Mouse (Mus musculus): ENCODE measurements around the gene Tagln2. TPM values are rescaled to one million over a fixed set of nuclear protein-coding genes. Genes with fewer than 3 reads are reported as not detected.

Tagln2 gene
- polyA plus RNA-seq, 1 experiment from 2014 or later = 233 TPM

GRCm38 (mm10) chr1:172482518-172483360 lies 17.1 kb upstream of the Tagln2 start:
- Histone ChIP-seq H3K4me3 (peak overlapping the region; percentile 59), H3K27me3 (0 out of 2 replicates have a peak, but pooled peaks cover 3% of the 10 kb centered on the region), H3K4me2 (peak overlapping the region; percentile 86), H3K27ac (peak overlapping the region; percentile 57), H3K4me1 (peaks cover 47% of the 10 kb centered on the region), H3K9ac (peak overlapping the region; percentile 44), H3K36me3 (peaks cover 2% of the 10 kb centered on the region; the same call in 1 of the 2 replicates), H3K9me3 (no peaks in the 10 kb centered on the region)
- 6% methylated on average over 12 of the region's 12 CpGs for WGBS
- ATAC-seq (ENCODE audit: insufficient number of reproducible peaks, low FRiP score, low TSS enrichment, low read depth) = no peak

- peaks cover 2% of the 10 kb centered on the region; the same call in 1 of the 2 replicates for H3K36me3 ChIP-seq
- peak overlapping the region; percentile 59 for H3K4me3 ChIP-seq
- H3K4me2 ChIP-seq = peak overlapping the region; percentile 86
- peaks cover 49% of the 10 kb centered on the region for H3K4me1 ChIP-seq
- no peak overlapping the region for H3K27ac ChIP-seq
- no peaks in the 10 kb centered on the region for H3K9me3 ChIP-seq
- 20% methylated on average over 4 of the region's 4 CpGs for WGBS
- no peak for ATAC-seq (ENCODE audit: insufficient number of reproducible peaks, low FRiP score, low TSS enrichment, low read depth)
- H3K27me3 ChIP-seq = 0 out of 2 replicates have a peak, but pooled peaks cover 3% of the 10 kb centered on the region
- no peak overlapping the region for H3K9ac ChIP-seq
Observed at GRCm38 (mm10) chr1:172483361-172483660, 16.5 kb upstream of the Tagln2 start.

DNA sequence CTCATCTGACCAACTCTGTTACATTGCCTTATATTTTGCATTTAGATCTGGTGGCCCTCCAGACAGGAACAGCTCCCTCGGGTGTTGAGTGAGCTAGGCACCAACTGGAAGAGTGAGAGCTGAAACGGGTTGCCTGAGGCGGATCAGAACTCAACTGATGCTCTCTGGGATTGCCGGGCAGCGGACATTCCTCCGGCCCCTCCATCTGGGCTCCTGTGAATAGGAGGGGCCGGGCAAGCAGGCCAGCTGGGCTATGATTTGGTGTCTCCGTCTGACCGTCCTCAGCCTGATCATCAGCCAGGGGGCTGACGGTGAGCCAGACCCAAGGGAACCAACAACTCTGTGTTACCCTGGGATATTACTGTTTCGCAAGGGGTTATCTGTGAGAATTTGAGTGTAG lies 15.6 kb upstream of the Tagln2 start:
- no peak for ATAC-seq (ENCODE audit: insufficient number of reproducible peaks, low FRiP score, low TSS enrichment, low read depth)
- Histone ChIP-seq H3K9me3 (no peaks in the 10 kb centered on the region), H3K4me3 (0 out of 2 replicates have a peak overlapping the region, but pooled peaks have one; percentile 8), H3K27ac (no peak overlapping the region), H3K4me1 (peaks cover 50% of the 10 kb centered on the region), H3K4me2 (peak overlapping the region; percentile 86), H3K27me3 (0 out of 2 replicates have a peak, but pooled peaks cover 3% of the 10 kb centered on the region), H3K9ac (no peak overlapping the region), H3K36me3 (peaks cover 2% of the 10 kb centered on the region; the same call in 1 of the 2 replicates)
- WGBS = 57% methylated on average over 11 of the region's 11 CpGs

GRCm38 (mm10) chr1:172484671-172485070 lies 15.2 kb upstream of the Tagln2 start:
- Histone ChIP-seq H3K36me3 (peaks cover 2% of the 10 kb centered on the region; the same call in 1 of the 2 replicates), H3K4me1 (peaks cover 50% of the 10 kb centered on the region), H3K4me2 (peak overlapping the region; percentile 86), H3K27ac (no peak overlapping the region), H3K4me3 (no peak overlapping the region), H3K9me3 (no peaks in the 10 kb centered on the region), H3K9ac (no peak overlapping the region), H3K27me3 (0 out of 2 replicates have a peak, but pooled peaks cover 3% of the 10 kb centered on the region)
- ATAC-seq (ENCODE audit: insufficient number of reproducible peaks, low FRiP score, low TSS enrichment, low read depth) = no peak
- 57% methylated on average over 13 of the region's 13 CpGs for WGBS

DNA sequence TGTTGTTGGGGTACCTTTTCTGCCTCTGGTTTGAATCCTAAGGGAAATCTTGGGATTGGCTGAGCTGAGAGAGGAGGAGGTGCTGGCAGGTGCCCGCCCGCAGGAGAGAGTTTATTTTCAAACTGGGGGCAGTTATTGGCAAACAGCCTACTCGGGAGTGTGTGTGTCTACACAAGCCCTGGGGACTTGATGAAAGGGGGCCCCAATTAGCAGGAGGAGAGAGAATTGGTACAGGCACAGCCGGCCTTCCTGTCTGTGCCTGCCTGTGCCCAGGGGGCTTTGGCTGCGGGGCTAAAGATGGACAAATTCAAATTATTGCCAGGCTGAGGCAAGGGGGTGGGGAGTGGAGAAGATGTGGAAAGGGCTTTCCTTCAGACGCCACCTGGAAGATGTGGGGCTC lies 14.0 kb upstream of the Tagln2 start:
- Histone ChIP-seq H3K4me2 (0 out of 2 replicates have a peak overlapping the region, but pooled peaks have one; percentile 1), H3K9ac (no peak overlapping the region), H3K27ac (no peak overlapping the region), H3K4me3 (no peak overlapping the region), H3K36me3 (peaks cover 2% of the 10 kb centered on the region; the same call in 1 of the 2 replicates), H3K4me1 (peaks cover 55% of the 10 kb centered on the region), H3K27me3 (no peaks in the 10 kb centered on the region), H3K9me3 (no peaks in the 10 kb centered on the region)
- 26% methylated on average over 6 of the region's 6 CpGs for WGBS
- ATAC-seq (ENCODE audit: insufficient number of reproducible peaks, low FRiP score, low TSS enrichment, low read depth) = no peak

DNA sequence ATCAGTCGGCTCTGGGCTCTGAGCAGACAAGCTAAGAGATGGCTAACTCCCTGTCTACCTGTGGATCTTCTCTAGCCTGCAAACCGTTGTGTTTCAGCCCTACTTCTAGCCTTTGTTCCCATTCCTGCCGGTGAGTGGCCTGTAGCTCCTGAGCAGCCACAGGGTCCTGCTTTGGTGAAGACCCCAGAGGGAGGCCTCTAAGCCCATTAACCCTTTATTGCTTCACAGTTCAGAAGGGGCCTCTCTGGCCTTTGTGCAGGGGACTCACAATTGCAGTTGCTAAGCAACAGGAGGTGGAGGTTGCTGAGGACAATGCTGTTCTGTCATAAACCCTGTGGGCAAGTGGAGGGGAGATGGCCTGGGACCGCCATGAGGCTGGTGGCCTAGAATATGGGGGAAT lies 13.6 kb upstream of the Tagln2 start:
- Histone ChIP-seq H3K36me3 (peaks cover 2% of the 10 kb centered on the region; the same call in 1 of the 2 replicates), H3K9ac (no peak overlapping the region), H3K4me2 (0 out of 2 replicates have a peak overlapping the region, but pooled peaks have one; percentile 1), H3K27me3 (no peaks in the 10 kb centered on the region), H3K27ac (no peak overlapping the region), H3K4me3 (no peak overlapping the region), H3K4me1 (peaks cover 52% of the 10 kb centered on the region), H3K9me3 (no peaks in the 10 kb centered on the region)
- no peak for ATAC-seq (ENCODE audit: insufficient number of reproducible peaks, low FRiP score, low TSS enrichment, low read depth)
- 36% methylated on average over 4 of the region's 4 CpGs for WGBS

GRCm38 (mm10) chr1:172486651-172487050 lies 13.2 kb upstream of the Tagln2 start:
- H3K27ac ChIP-seq = no peak overlapping the region

GRCm38 (mm10) chr1:172487859-172488258 lies 12.0 kb upstream of the Tagln2 start:
- no peak overlapping the region for H3K27ac ChIP-seq
- H3K4me3 ChIP-seq = no peak overlapping the region
- no peak for ATAC-seq (ENCODE audit: insufficient number of reproducible peaks, low FRiP score, low TSS enrichment, low read depth)
- H3K36me3 ChIP-seq = peaks cover 2% of the 10 kb centered on the region; the same call in 1 of the 2 replicates
- no peak overlapping the region for H3K4me2 ChIP-seq
- H3K4me1 ChIP-seq = peaks cover 39% of the 10 kb centered on the region
- no peaks in the 10 kb centered on the region for H3K9me3 ChIP-seq
- H3K27me3 ChIP-seq = no peaks in the 10 kb centered on the region
- H3K9ac ChIP-seq = no peak overlapping the region
- WGBS = 72% methylated on average over 4 of the region's 4 CpGs

More at GRCm38 (mm10) chr1:172486651-172487050, 13.2 kb upstream of the Tagln2 start:
- no peaks in the 10 kb centered on the region for H3K9me3 ChIP-seq
- H3K4me3 ChIP-seq = no peak overlapping the region
- H3K4me2 ChIP-seq = 0 out of 2 replicates have a peak overlapping the region, but pooled peaks have one; percentile 1
- peaks cover 48% of the 10 kb centered on the region for H3K4me1 ChIP-seq
- H3K36me3 ChIP-seq = peaks cover 2% of the 10 kb centered on the region; the same call in 1 of the 2 replicates
- WGBS = 74% methylated on average over 5 of the region's 5 CpGs
- no peaks in the 10 kb centered on the region for H3K27me3 ChIP-seq
- no peak for ATAC-seq (ENCODE audit: insufficient number of reproducible peaks, low FRiP score, low TSS enrichment, low read depth)
- H3K9ac ChIP-seq = no peak overlapping the region

DNA sequence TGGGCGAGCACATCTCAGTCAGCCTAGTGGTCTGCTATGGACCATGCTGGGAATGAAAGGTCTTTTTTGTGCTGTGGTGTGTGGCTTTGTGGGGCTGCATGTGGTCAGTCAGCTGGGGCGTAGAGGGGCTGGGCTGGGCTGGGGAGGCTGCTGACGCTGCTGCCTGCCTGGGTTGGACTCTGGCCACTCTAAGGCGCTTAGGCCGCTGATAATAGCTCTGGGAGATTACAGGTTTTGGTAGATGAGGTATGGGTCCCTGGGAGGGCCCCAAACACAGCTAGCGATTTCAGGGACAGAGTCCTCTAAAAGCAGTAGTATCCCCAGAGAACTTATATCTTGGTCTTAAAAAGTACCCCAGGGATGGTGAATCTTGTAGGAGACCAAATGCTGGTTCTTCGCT lies 11.0 kb upstream of the Tagln2 start:
- H3K9ac ChIP-seq = no peak overlapping the region
- peaks cover 2% of the 10 kb centered on the region; the same call in 1 of the 2 replicates for H3K36me3 ChIP-seq
- no peak for ATAC-seq (ENCODE audit: insufficient number of reproducible peaks, low FRiP score, low TSS enrichment, low read depth)
- no peak overlapping the region for H3K27ac ChIP-seq
- H3K4me3 ChIP-seq = no peak overlapping the region
- 79% methylated on average over 7 of the region's 7 CpGs for WGBS
- H3K4me2 ChIP-seq = no peak overlapping the region
- no peaks in the 10 kb centered on the region for H3K9me3 ChIP-seq
- no peaks in the 10 kb centered on the region for H3K27me3 ChIP-seq
- H3K4me1 ChIP-seq = peaks cover 29% of the 10 kb centered on the region

DNA sequence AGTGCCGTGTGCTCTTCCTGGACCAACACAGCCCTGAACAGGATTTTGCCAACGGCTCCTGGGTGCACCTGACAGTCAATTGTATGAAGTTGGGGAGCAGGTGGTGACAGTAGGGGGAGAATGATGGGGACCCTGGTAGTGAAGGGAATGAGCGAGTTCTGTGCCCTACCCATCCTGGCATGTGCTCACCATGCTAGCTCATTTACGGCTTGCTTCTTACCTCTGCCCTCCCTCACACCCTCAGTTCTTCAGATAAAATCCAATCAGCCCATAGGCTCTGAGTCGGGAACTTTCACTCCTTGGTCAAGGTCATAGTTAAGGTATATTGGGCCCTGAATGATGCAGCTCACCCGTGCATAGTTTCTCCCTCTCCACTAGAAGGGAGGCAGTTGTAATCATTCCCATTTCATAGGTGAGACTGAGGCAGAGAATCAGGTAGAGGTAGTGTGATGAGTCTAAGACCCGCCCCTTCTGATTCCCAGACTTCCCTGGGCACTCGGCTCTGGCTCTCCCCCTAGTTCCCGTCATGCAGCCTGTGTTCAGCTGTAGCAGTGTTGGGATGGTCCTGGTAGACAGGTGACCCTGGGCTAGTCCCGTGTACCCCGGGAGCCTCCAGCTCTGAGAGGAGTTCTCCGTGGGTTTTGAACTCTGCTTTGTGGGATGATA lies 10.1 kb upstream of the Tagln2 start:
- ATAC-seq (ENCODE audit: insufficient number of reproducible peaks, low FRiP score, low TSS enrichment, low read depth) = no peak
- no peaks in the 10 kb centered on the region for H3K9me3 ChIP-seq
- no peak overlapping the region for H3K27ac ChIP-seq
- WGBS = 55% methylated on average over 12 of the region's 12 CpGs
- H3K9ac ChIP-seq = no peak overlapping the region
- peaks cover 20% of the 10 kb centered on the region for H3K4me1 ChIP-seq
- H3K4me3 ChIP-seq = peak overlapping the region; percentile 32
- peaks cover 4% of the 10 kb centered on the region; the same call in 1 of the 2 replicates for H3K36me3 ChIP-seq
- peak overlapping the region; percentile 52 for H3K4me2 ChIP-seq
- no peaks in the 10 kb centered on the region for H3K27me3 ChIP-seq

DNA sequence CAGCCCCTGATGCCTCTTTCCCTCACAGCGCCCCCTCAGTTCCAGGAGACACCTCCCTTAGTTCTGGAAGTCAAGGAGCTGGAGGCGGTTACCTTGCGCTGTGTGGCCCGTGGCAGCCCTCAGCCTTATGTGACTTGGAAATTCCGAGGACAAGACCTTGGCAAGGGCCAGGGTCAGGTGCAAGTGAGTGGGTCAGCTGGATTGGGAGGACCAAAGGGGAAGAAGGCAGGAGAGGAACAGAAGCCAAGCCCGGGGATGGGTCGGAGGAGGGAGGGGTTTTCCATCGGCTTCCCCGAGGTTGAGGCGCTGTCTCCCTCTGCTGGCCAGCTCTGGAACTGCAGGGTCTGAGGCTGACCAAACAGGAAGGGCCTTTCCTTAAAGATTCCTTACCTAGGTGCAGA lies 9.6 kb upstream of the Tagln2 start:
- Histone ChIP-seq H3K4me1 (peaks cover 17% of the 10 kb centered on the region), H3K4me2 (peak overlapping the region; percentile 52), H3K4me3 (peak overlapping the region; percentile 32), H3K36me3 (peaks cover 6% of the 10 kb centered on the region; the same call in 1 of the 2 replicates), H3K27ac (no peak overlapping the region), H3K9ac (no peak overlapping the region), H3K27me3 (no peaks in the 10 kb centered on the region), H3K9me3 (no peaks in the 10 kb centered on the region)
- WGBS = 18% methylated on average over 10 of the region's 10 CpGs
- 0 out of 2 replicates have a peak, but pooled peaks have one; percentile 7 for ATAC-seq (ENCODE audit: insufficient number of reproducible peaks, low FRiP score, low TSS enrichment, low read depth)
